Mouse (Mus musculus): ENCODE data around the gene Gm20425.
"Not testable (repeated sequence)": the region's sequence is repeated elsewhere in the genome, so short reads cannot be mapped to it uniquely, and the experiment has no call there.

The Gm20425 gene

GRCm38 (mm10) chr9:103224721-103225120 is 5.4 kb downstream of the Gm20425 start:
- in situ Hi-C loops (cut with MboI): no loop called here

GRCm38 (mm10) chr9:103214281-103214680 is 15.8 kb downstream of the Gm20425 start:
- in situ Hi-C loops (cut with MboI): no loop called here

DNA sequence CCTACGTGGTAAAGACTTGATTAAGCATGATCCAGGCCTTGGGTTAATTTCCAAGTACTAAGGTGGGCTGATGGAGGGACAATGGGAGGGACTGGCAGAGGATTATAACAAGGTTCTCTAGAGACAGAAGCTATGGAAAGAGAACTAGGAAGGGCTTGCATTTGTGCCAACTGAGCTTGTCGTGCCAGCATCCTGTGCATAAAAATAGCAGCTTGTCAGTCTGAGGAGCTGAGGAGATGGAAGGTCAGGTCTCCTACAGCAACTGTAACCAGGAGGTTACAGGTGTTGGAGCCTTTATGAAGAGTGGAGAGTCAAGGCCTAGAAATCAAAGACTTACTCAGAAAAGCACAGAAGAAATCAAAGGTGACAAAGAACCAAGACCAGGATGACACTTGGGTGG is 16.5 kb downstream of the Gm20425 start:
- in situ Hi-C loops (cut with MboI): no loop called here

GRCm38 (mm10) chr9:103212654-103213420 is 17.3 kb downstream of the Gm20425 start:
- in situ Hi-C loops (cut with MboI): no loop called here

GRCm38 (mm10) chr9:103208802-103209423 is 21.2 kb downstream of the Gm20425 start:
- in situ Hi-C loops (cut with MboI): loop anchor here (10.0 kb wide), 1 partner anchor 96 kb away; the partner anchor contains the start of genes 1300017J02Rik and Topbp1

DNA sequence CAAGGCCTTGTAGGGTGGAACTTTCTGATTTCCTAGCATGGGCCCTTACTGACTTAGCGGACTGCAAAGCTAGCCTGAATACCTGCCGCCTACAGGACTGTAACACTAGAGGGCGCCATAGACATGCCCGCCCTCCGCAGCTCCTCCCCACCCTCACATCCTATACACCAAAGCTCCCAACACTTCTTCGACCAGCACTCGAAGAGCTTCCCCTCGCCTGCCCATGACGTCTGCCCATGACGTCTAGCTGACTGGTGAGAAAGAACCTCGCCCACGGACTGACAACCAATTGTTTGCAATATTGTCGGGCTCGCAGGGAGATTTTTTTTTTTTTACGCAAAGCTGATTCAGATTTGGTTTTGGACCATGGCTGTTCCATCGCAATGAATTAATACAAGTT is 22.3 kb downstream of the Gm20425 start:
- in situ Hi-C loops (cut with MboI): loop anchor here (10.0 kb wide), 1 partner anchor 97 kb away; the partner anchor contains the start of genes 1300017J02Rik and Topbp1

DNA sequence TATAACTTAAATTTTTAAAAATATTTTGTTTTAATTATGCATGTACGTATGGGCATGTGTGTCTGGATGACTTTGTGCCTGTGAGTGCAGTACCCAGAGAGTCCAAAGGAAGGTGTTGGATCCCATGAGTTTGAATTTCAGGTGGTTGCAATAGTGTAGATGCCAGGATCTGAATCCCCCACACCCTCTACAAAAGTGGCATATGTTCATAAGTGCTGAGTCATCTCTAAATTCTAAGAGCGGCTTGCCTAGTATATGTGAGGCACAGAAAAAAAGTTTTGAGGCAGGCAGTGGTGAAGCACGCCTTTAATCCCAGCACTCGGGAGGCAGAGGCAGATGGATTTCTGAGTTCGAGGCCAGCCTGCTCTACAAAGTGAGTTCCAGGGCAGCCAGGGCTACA is 24.3 kb downstream of the Gm20425 start:
- in situ Hi-C loops (cut with MboI): loop anchor here (10.0 kb wide), 1 partner anchor 99 kb away; the partner anchor contains the start of genes 1300017J02Rik and Topbp1

DNA sequence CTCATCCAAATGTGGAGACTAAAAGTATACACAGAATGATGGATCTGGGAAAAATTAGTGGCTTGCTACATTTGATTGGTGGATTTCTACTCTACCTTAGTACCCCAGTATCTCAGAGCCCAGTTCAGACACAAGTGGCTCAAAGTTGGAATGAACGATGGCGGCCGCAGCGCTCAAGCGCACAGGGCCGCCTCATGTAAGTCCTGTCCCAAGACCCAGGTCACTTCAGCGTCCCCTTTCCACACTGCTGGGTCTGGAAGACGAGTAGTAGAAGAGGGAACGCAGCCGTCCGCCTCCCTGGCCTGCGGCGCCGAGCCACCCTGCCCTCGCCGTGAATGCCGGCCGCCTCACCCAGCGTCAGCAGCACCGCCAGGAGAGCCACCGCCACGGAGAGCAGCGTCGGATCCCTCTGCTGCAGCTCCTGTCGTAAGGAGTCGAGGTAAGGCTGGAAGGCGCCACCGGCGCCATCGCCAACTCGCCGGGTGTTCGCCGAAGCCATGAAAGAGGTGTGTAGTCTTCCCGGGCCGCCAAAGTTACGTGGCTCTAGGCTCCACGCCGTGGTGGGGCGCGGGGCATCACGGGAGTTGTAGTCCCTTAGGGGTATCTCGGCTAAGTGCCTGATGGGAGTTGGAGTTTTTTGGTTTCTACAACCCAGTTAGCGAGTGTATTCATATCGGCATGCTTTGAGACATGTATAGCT is 28.4 kb downstream of the Gm20425 start, which contains the start of gene Srprb:
Gene Srprb, minus strand, starts transcription at position 577 of the 700 bp plus-strand sequence.
- in situ Hi-C loops (cut with MboI): loop anchor here (10.0 kb wide), 1 partner anchor 103 kb away; the partner anchor contains the start of genes 1300017J02Rik and Topbp1

DNA sequence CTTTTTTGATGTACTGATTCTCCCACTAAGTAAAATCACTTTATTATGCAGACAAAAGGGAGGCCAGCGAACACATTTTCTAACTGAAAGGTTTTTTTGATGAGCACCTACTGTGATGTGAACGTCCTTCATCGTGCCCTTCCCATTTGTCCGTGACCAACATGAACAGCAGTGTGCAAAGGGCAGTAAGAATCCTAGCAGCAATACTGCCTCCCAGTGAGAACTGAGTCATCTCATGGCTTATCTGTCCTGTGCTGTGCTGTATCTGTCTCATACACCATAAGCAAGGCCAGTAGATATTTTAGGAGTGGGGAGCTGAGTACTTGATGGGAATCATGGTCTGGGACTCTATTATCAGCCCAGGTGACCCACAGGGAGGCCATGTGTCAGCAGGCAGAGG is 41.7 kb downstream of the Gm20425 start:
- in situ Hi-C loops (cut with MboI): no loop called here

- in situ Hi-C loops (cut with MboI): no loop called here
Observed at GRCm38 (mm10) chr9:103186747-103187146, 43.4 kb downstream of the Gm20425 start.

DNA sequence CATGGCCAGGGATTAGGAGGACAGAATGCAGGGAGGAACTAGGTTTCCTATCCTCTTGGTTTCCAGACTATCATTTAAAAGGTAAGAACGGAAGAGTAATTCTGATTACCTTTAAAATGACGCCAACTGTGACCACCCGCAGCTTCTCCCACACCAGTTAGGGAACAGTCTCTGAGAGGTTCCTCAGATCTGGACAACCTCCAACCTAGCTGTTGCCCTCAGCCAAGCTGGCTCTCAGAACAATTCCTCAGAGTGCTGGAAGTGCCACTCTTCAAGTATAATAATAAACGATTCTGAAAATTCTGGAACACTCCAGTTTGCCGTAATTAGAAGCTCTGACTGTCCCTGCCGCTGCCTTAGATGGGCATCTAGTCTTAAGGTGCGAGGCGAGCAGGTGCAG is 44.2 kb downstream of the Gm20425 start:
- in situ Hi-C loops (cut with MboI): no loop called here

GRCm38 (mm10) chr9:103184855-103185254 is 45.3 kb downstream of the Gm20425 start:
- in situ Hi-C loops (cut with MboI): no loop called here

- in situ Hi-C loops (cut with MboI): no loop called here
Observed at GRCm38 (mm10) chr9:103181886-103182285, 48.2 kb downstream of the Gm20425 start.

DNA sequence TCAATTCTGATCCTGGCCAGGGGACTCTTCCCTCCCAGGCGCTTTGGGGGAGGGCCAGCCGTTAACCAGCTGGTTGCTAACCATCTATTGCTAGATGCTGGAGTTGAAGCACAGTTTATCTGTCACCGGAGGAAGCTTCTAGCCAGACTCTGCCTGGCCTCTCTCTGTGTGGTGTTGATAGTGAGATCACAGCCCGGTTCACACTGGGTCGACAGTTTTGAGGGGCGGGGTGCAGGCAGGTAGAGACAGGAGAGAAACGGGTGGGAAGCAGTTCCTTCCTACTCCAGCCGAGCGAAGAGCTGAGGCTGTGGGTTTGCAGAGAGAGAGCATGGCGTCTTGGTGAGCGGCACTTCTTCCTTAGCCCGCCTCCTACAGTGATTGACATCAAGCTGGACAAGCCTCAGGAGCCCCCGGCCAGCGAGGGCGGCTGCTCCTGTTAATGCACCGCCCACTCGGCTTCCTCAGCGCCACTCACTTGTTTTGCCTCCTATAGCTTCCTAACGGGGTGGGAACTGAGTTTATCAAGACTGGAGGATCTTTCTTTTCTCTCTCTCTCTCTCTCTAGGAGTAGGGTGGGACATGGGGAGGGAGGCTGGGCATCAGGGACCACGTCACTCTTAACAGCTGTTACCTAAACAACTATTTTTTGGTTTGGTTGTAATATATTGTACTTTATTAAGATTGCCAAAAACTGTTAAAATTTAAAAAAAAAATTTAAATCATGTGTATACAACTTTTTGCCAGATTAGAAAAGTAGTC is 49.1 kb downstream of the Gm20425 start:
- in situ Hi-C loops (cut with MboI): no loop called here

DNA sequence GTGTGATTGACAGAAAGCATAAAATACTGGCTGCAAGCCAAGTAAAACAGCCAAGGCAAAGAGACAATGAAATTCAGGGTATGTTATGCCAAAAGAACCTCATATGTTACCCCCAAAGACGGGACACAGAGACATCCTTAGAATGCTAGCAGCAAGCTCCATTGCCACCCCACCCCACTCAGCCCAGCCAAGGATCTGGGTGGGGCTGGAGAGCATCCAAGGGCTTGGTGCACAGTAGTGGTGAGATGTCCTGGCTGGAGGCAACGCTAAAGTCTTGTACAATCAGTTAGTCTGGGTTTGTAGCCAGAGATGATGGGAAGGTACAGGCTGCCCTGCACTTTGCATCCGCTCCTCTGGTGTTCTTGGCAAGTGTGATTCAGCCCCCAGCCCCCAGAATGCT is 49.8 kb downstream of the Gm20425 start:
- in situ Hi-C loops (cut with MboI): no loop called here

GRCm38 (mm10) chr9:103175692-103176091 is 54.4 kb downstream of the Gm20425 start:
- in situ Hi-C loops (cut with MboI): no loop called here

DNA sequence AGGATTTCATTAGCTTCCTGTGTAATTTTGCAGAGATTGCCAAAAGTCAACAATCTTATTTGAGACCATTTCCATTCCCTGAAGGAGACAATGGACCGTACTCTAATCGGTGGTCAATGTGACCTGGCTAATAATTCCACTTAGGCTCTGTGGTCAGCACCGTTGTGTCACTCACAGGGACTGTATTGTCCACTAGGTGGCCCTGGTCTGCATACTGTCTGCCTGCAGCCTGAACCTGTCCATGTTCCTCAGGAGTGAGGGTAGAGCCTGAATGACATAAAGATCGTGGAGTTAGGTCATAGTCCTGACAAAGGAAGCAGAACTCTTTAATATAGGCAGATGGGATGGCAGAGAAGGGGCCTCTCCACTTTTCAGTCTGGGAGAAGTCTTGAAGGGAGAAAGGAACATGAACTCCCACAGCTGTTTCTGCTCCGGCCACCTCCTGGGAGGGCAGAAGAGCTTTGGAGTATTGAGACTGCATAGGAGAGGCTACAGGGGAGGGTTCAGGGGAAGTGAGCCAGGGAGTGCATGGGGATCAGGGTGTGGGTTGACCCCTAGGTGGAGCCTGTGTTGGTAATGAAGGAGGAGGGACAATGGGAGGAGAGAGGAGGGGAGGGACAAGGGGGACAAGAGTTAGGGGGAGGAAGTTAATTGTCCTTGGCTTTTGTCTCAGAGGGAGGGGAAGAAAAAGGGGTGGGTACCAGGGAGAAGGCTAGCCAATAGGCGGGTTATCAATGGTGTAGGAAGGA is 55.2 kb downstream of the Gm20425 start:
- in situ Hi-C loops (cut with MboI): no loop called here

- in situ Hi-C loops (cut with MboI): no loop called here
Observed at GRCm38 (mm10) chr9:103168771-103169170, 61.3 kb downstream of the Gm20425 start.

DNA sequence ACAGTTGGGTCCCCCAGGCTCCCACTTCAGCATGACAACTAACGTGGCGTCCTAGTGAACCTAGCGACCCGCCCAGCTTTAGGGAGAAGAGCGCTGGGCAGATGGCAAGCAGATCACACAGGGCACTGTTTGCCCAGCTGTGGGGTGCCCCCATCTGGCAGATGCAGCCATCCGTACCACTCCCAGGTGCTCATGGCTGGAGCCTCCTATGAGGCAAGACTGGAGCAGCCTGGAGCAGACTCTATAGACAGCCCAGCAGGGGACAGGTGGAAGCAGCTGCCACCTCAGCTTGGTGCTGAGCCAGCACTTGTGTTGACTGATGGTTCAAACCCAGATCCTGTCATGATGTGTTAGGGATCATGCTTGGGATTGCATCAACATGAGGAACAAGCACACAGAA is 62.1 kb downstream of the Gm20425 start:
- in situ Hi-C loops (cut with MboI): no loop called here

DNA sequence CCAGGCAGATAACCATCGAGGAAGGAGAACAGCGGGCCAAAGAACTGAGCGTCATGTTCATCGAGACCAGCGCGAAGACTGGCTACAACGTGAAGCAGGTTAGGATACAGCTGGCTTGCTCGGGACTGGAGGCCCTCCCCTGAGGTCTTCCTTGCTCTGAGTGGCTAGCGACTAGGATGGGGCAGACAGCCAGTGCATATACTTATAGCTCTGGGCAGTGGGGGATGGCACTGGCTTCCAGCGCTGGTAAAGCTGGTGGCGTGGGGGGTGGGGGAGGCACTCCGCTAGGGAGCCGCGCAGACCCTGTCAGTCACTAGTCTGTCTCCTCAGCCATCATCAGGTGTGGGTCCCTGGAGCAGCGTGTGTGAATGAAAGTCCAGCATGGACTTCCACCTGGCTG is 66.3 kb downstream of the Gm20425 start:
- in situ Hi-C loops (cut with MboI): no loop called here

DNA sequence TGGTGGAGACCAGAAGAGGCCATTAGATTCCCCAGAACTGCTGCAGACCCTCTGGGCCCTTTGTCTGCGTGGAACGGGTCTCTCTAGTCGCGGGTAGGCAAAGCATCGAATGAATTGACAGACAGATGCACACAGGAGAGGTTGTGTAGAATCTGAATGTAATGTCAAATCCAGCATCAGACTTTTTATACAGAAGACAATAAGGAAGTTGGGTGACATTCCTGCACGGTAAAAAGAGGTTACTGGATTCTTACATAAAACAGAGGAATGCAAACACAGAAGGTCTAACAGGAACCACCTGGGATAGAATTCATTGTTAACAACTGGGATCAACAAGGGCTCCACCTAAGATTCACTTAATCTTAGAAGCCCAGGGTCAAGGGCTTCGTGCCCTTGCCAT is 74.9 kb downstream of the Gm20425 start:
- in situ Hi-C loops (cut with MboI): not testable (repeated sequence)

All from mature B cell (primary cell).